Mouse (Mus musculus): ENCODE measurements around the gene Kbtbd2.

Gene Kbtbd2

DNA sequence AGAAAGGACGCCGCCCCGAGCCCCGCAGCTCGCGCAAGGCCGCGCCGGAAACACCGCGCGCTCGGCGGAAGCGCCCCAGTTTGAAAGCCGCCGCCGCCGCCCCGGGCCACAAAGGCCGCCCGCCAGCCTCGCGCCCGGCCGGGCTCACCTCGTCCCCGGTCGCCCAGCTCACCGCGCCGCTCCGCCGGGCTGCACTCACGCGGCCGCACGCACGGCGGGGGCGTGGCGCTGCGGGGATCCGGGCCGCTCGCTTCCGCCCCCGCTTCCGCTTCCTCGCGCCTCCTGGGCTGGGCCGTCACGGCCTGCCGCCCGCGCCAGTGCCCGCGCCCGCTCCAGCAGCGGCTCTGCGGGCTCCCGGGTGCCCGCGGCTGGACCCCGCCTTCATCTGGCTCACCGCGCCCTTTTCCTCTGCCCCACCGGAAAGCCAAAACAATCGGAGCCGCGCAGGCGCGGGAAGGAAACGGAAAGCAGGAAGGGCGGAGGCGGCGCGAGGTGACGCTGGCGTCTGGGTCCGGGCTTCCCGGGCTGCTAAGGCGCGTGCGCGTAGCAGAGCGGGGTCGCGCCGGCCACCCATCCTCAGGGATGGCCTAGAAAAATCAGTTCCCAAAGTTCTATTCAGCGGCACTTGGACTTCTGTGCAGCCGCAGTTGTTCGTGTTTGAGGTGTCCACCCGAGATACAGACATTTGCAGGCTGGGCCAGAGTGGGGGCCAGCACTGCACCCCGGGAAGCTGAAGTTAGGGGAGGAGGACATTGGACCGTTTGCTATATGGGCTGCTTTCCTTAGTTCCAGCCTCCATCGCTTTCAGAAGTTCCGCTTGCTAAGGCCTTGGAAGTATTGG, at the start of gene Kbtbd2:
Gene Kbtbd2, minus strand, starts transcription at position 503 of the 841 bp plus-strand sequence.
- peak; percentile 96 to 97 for DNase-seq (ENCODE audit: low spot score in 2 of 2)

DNA sequence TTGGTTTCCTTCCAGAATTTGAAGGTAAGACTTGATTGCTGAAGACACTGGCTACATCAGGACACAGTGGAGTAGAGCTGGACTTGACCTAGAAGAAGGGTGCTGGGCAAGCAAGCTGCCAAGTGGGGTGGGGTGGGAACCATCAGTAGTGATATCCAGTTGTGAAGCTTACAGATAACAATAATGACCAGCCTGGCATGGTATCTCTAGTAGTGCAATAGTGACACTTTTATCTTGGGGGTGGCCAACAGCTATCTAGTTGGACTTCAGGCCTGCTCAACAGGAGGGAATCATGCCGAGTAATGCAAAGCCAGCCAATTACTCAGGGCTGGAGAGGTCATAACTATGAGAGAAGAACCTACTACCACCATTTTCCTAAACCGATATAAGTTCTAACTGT, 46.8 kb upstream of the Kbtbd2 start:
- DNase-seq (ENCODE audit: low spot score in 2 of 2): no peak

DNA sequence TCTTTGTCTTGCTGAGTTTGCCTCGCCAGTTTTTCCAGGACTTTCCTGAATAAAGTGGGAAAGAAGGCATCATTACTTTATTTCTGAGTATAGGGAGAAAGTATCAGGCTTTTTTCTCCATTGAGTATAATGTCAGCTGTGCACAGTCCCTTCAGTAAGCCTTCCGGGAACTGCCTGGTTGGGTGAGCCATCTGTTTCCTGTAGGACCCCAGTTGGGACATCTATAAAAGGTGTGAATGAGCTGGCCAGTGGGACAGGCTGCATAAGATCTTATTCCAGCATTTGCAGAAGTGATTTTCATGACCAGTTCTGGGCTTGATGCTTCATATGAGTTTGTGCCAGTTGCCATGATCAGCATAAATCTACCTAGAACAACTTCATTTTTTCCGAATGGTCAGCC, 45.6 kb upstream of the Kbtbd2 start:
- DNase-seq (ENCODE audit: low spot score in 2 of 2): no peak

DNA sequence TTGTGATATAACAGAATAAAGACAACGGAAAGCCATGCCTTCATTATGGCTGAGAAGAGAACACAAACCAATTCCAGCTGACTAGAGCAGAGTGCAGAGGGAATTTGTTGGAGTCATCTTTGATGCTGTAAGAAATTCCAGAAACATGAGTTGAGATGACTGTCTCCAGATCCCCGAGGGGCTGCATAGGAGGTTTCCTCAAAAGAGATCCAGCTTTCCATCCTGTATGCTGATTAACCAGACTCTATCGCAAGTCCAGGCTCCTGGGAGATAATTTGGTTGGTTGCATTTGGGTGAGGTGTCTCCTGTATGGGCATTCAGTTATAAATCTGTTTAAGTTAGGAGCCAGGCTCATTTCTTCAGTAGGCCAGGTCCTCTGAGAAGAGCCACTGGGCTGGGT, 40.0 kb upstream of the Kbtbd2 start:
- DNase-seq (ENCODE audit: low spot score in 2 of 2): no peak

DNA sequence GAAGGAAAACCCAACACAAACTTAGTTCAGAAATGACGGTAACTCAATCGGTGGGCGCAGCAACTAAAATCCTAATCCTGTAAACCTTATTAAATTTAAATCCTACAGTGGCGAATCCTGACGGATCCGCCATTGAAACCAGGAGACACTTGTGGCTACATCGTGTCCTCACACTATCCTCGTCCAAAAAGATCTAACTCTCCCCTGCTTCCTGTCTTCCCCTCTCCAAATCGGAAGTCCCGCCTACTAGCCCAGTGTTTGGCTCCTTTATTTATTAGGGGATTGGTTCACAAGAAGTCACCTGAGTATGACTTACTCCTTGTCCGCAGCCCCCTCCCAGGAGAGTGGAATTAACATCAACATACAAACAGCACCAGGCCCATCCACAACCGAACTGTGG, 39.6 kb upstream of the Kbtbd2 start:
- no peak for DNase-seq (ENCODE audit: low spot score in 2 of 2)

DNA sequence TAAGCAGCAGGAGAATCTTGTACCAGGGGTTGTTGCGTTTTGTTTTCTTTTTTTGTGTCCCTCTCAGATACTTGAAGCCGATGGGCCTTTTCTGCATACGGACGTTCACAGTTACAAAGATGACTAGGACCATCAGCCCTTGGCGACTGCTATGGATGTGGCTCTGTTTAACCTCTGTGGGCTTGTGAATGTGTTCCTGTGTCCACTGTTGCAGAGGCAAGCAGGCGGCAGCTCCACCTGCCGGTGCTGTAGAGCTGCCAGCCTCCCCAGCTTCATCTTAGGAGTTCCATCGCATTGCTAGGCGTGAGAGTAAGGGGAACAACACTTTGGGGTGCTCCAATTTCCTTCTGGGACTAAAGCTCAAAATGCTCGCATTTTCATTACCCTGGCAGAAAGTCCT, 37.9 kb upstream of the Kbtbd2 start:
- DNase-seq (ENCODE audit: low spot score in 2 of 2): peak; percentile 25 to 29

DNA sequence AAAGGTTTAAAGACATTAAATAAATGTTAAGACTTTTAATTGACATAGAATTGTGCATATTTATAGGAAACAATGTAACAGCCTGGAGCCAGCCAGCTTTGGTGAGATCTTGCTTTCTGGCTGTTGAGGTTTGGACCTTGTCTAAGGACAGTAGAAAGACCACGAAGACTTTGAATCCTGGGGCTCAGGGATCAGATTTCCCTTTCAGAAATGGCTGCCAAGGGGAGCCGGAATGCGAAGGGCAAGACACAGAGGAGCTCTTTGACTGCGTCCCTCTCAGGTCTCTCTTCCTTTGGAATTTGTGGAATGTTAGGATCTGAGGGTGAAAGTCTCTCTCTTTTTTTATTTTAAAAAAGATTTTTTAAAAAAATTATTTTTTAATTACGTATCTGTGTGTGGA, 37.2 kb upstream of the Kbtbd2 start:
- no peak for DNase-seq (ENCODE audit: low spot score in 2 of 2)

DNA sequence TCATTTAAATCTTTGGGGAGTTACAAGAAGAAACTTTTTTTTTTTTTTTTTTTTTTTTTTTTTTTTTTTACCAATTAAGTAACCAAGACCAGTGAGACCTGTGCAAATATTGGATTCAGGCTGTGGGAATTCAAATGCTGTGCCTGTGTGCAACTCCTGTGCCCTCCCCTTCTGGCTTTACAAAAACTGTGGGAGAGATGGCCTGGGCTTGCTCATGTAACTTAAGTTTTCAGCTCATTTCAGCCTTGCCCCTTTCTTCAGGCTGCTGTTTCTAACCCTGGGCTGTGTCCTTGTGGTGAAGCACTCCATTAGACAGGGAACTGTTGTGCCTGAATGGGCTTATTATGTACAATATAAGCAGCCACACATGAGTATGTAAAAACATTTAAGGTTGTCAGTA, 35.2 kb upstream of the Kbtbd2 start:
- DNase-seq (ENCODE audit: low spot score in 2 of 2): no peak

DNA sequence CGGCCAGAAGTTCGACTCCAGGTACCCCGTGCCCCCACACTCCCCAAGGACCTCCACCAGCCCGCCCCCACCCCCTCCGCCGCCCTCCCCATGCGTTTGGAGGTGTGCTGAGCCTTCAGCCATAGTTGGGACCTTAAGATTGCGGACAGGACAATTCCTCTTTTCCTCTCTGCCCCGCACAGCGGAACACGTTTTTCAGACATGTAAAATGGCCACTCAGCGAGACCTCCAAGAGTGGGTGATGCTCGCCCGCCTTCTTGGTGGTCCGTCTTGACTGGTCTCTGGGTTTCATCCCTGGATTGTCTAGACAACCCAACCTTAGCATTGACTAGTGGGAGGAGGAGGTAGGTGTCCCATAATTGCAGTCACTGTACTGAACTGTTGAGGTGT, 34.8 kb upstream of the Kbtbd2 start:
- no peak for DNase-seq (ENCODE audit: low spot score in 2 of 2)

DNA sequence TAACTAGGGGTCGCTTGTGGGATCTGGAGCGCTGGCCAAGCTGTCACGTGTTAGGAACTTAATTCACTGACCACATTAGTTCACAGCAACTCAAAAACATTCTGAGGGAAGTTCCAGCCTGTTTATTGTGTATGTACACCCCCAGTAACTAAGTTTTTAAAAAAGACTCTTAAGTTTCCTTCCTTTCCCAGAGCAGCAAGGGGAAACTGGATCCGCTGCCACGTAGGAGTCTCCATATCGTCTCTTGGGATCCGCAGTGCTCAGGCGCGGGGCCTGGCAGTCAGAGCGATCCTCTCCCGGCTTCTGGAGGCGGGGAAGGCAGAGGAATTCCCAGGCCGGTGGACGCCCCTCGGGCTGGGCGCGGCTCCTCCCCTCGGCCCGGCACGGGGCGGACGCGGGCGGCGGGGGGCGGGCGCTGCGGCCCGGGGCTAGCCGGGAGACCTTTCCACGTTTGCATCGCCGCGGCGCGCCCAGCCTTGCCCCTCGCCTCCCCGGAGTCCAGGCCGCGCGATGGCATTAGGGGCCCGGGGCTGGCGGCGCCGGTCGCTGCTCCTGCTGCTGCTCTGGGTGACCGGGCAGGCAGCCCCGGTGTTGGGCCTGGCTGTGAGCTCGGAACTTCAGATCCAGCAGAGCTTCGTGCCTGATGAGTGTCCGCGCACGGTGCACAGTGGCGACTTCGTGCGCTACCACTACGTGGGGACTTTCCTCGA, 34.2 kb upstream of the Kbtbd2 start, which contains the start of gene Fkbp9:
Gene Fkbp9, plus strand, starts transcription at position 363 of the 710 bp plus-strand sequence.
- peak; percentile 67 to 74 for DNase-seq (ENCODE audit: low spot score in 2 of 2)

DNA sequence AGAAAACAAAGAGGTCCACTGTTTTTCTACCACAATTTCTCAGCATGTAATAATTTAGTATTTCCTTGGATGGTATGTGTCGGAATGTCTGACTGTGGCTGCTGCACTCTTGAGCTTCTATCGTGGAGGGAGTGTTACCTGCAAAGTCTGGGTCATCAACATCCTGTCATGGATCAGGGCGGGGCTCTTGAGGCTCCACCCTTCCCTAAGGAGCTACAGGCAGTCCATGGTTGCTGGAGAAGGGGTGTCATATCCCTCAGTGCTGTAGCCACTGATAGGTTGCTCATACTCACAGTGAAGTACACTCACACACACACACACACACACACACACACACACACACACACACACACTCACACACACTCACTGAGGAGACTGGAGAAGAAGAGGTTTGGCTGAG, 28.0 kb upstream of the Kbtbd2 start:
- no peak for DNase-seq (ENCODE audit: low spot score in 2 of 2)

DNA sequence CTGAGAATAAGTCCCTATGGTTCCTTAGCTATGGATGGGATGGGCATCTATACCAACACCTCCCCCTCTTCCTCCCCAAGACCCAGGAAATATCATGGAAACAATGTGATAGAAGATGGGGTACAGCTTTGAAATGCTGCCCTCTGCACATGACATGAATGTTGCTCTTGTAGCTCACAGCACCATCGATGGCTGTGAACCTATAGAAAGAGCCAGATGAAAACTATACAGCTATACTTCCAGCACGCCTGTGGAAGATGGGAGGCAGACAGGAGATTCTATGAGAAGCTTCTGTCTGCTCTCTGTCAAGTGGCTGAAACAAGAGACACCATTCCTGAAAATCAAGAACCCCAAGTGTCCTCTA, 21.5 kb upstream of the Kbtbd2 start:
- no peak for DNase-seq (ENCODE audit: low spot score in 2 of 2)

DNA sequence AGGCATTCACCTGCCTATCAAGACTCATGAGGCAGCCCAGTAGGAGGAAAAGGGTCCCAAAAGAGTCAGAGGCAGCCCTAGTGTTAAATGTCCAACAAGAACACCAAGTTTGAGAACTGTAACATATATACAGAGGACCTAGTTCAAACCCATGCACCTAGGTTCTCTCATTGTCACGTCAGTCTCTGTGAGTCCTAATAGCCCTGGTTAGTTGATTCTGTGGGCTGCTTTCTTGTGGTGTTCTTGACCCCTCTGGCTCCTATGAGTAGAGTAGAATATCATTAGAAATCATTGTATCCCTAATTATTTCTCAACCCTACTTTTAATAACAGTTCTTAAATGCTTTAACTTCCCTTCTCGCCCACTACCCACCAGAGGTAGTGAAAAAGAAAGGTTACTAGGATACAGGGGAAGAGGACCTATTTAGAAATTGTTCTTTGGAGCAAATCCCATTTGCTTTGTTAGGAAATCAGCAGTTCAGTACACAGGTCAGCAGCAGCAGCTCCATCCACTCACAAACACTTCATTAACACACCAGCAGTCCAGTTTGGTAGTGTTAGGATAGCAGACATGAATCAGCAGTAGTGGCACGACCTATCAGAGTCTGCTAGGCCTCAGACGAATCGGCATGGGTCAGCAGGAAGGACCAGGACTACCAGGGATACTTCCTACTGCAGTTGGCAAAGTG, 21.0 kb upstream of the Kbtbd2 start:
- DNase-seq (ENCODE audit: low spot score in 2 of 2): no peak

DNA sequence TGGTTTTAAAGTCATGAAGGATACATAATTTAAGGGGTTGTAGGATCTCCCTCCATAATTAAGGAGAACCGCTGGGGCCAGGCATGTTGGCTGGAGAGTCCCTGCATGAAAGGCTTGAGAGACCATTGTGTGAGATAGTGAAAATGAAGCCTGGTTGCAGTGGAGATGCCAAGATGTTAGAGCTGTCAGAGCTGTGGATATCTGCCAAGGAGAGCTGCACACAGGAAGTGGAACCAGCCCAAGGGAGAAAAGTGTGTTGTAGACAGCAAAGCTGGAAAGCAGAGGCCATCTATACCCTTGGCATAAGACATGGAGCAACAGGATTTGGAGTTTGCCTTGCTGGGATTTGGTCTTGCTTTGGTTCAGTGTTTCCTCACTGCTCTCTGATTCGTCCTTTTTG, 15.7 kb upstream of the Kbtbd2 start:
- DNase-seq (ENCODE audit: low spot score in 2 of 2): peak in 1 of 2 experiments; percentile 23

DNA sequence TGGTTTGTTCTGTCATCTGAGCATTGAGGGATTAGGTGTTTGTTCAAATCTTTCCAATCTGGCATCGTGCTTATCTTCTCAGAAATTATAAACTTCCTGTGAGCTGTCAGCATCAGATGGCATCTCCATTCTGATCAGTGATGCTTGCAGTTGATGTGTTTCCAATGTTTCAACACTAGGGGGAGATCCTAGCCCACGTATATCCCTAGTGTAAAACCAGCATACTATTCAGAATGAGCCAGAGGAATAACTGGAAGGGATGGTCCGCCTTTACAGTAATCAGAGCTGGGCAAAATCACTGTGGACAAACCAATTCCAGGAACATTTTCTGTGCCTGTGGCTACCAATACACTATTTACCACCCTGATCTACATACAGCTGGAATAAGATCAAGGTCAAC, 11.0 kb upstream of the Kbtbd2 start:
- peak; percentile 62 to 64 for DNase-seq (ENCODE audit: low spot score in 2 of 2)

DNA sequence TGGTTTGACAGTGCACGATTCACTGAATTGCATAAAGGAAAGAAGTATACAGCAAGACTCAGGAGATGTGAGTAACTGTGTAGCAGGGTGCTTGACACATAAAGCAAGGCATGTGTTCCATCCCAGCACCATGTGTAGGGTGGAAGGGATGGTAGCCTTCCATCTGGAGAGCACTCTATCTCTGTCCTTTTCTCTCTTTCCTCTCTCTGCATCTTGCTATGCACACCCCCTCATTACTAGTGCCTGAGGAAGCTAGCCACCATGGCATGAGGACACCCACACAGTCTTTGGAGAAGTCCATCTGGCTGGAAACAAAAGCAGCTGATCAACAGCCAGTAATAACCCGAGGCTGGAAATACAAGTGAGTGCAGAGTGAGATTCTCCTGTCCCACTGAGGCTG, 8.6 kb upstream of the Kbtbd2 start:
- peak; percentile 25 to 38 for DNase-seq (ENCODE audit: low spot score in 2 of 2)

DNA sequence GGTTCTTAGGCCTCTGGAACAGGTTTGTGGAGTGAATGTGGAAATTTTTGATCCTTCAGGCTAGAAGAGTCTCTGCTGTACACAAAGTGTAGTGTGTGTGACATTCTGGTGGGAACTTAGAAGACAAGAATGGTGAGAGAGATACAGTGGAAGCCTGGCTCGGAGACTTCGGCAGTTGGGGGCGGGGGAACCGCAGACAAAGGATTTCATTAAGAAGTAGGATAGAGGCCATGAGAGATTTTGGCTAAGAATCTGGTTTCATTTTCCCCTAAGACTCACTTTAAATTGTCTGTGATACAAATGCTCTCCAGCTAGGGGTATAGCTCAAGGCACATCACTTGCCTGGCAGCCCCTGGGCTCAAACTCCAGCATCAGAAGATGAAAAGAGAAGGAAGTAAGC, 7.4 kb upstream of the Kbtbd2 start:
- DNase-seq (ENCODE audit: low spot score in 2 of 2): no peak

DNA sequence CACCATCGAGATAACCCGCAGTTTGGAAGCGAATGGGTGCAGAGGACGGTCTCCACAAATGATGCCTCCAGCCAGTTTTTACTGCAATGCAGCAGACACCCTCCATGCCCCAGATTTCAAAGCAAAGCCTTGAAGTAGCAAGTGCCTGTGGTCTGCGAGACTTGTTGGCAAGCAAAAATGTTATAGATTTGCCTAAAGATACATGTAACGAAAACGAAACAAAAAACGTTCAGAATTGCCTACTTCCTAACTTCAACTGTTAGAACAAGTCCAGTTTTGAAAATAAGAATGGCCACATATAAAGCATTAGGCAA, 496 bp upstream of the Kbtbd2 start:
- DNase-seq (ENCODE audit: low spot score in 2 of 2): no peak

DNA sequence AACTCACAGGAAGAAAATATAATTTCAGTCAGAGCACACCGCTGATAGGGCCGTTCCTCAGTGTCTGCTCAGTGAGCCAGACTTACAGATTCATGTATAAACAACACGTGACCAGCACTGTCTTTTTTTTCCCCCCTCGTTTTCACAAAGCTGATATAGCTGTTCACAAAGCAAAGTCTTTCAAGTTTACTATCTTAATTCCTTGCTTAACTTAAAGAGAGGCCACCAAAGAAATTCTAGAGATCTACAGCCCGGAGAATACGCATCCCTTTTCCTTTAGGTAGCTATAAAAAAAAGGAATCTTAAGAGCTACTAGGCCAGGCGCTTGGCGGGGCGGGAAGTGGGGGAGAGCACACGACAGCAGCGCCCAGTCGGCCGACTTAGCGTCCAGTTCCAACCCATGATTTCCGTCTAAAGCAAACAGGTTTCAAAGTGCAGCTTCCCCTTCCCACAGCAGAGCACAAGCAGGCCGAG, 908 bp downstream of the Kbtbd2 start:
- DNase-seq (ENCODE audit: low spot score in 2 of 2): peak; percentile 45 to 47

DNA sequence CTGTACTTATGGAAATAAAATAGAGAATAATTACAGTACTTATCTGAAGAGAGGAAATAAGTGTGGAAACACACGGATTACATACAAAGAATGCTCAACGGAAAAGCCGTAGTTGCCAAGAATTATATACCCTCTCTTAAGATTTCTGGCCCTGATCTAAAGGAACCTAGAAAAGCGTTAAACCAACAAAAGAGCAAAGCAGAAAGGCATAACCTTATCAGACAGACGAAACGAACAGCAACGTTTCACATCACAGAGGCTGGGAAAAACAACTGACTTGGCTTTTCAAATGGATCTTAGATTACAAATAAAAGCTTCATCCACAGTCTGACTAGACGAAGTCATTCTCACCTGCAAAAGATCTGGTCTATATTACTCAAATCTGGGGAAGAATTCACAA, 1.4 kb downstream of the Kbtbd2 start:
- DNase-seq (ENCODE audit: low spot score in 2 of 2): no peak

DNA sequence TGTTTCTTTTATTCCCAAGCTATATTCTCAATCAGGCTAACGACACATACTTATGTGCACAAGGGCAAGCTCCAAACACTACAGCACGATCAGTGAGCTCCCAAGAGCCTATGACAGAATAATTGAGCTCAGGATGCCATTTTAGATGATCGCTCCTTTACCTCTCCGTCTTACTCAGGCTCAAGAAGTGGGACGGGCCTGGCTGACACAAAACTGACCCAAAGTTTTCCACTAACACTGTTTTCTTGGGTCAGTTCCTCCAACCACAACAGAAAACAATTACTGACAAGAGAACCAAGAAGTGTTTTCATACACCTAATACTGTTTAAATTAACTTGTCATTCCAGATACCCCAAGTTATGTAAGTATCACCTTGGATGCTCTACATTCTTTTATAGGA, 2.8 kb downstream of the Kbtbd2 start:
- DNase-seq (ENCODE audit: low spot score in 2 of 2): no peak

DNA sequence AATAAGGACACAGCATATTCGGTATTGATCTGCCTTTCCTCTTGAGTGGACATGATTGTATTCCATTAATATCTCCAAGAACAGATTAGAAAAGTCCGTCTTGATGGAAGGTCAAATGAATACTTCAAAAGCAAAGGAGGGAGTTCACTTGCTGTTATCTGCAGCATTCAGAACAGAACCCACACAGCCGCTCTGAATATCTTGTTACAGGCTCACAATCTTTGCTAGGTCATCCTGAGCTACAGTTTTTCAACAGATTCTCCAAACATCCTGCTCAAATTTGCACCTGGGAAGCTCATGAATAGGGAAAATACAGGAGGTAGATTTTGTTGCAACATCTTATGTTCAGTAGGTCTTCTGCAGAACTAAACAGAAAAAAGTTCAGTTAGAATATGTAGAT, 8.3 kb downstream of the Kbtbd2 start:
- DNase-seq (ENCODE audit: low spot score in 2 of 2): no peak

DNA sequence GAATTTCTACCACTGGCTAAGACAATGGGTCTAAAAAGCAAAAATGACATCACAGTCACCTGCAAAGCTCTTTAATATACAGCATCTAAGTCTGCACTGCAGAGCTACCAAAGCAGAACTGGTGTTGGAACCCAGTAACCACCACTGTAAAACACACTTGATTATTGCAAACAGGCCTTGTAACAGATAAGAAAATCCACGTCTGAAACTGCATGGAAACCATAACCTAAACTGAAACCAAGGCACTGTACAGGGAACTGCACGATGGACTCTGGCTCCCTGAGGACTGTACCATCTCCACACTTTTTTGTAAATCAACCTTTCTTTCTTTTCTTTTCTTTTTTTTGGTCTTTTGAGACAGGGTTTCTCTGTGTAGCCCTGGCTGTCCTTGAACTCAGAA, 9.9 kb downstream of the Kbtbd2 start:
- no peak for DNase-seq (ENCODE audit: low spot score in 2 of 2)

All from right cerebral cortex, postnatal 10 days (tissue).